Mouse (Mus musculus) forebrain, embryonic 11.5 days (tissue): ENCODE measurements around the gene Atp6v1c2. TPM values are rescaled to one million over a fixed set of nuclear protein-coding genes. Genes with fewer than 3 reads are reported as not detected.
A peak's percentile ranks its signal among the peaks of the same experiment; 100 is the strongest.

Experiments used
- ATAC-seq: fragments of 200-750 bp; cut with Nextera tagmentation; replicated peaks from 2 replicates; pipeline ENCODE4 v1.8.0; 2017; ENCODE audit warnings: moderate TSS enrichment; ENCODE audit not compliant: low FRiP score
- DNase-seq: peaks from one replicate; pipeline ENCODE4 v3.0.0-alpha.2; 2017; ENCODE audit warnings: low spot score
- H3K27ac ChIP-seq: fragments of 300-500 bp; sonication (generic); 2 replicates; pipeline ENCODE4 v1.5.1; 2014; ENCODE audit warnings: low read depth, low read length
- H3K27me3 ChIP-seq: fragments of 300-500 bp; sonication (generic); 2 replicates; pipeline ENCODE4 v1.6.1; 2014; ENCODE audit warnings: mild to moderate bottlenecking, low read length, mixed read lengths; ENCODE audit not compliant: control insufficient read depth, insufficient read depth
- H3K36me3 ChIP-seq: fragments of 300-500 bp; sonication (generic); 2 replicates; pipeline ENCODE4 v1.6.1; 2014; ENCODE audit warnings: mild to moderate bottlenecking, low read length, moderate library complexity, mixed read lengths; ENCODE audit not compliant: control insufficient read depth, insufficient read depth
- H3K4me1 ChIP-seq: fragments of 300-500 bp; sonication (generic); replicated peaks from 2 replicates; pipeline ENCODE4 v1.6.1; 2014; ENCODE audit warnings: low read length, mixed read lengths; ENCODE audit not compliant: control insufficient read depth, insufficient read depth
- H3K4me2 ChIP-seq: fragments of 300-500 bp; sonication (generic); 2 replicates; pipeline ENCODE4 v1.6.1; 2014; ENCODE audit warnings: low read depth, mild to moderate bottlenecking, low read length, moderate library complexity, mixed read lengths; ENCODE audit not compliant: severe bottlenecking
- H3K4me3 ChIP-seq: fragments of 300-500 bp; sonication (generic); 2 replicates; pipeline ENCODE4 v1.5.1; 2014; ENCODE audit warnings: low read depth, low read length
- H3K9ac ChIP-seq: fragments of 300-500 bp; sonication (generic); 2 replicates; pipeline ENCODE4 v1.6.1; 2014; ENCODE audit warnings: low read length
- H3K9me3 ChIP-seq: fragments of 300-500 bp; sonication (generic); 2 replicates; pipeline ENCODE4 v1.6.1; 2016; ENCODE audit warnings: low read length, mixed read lengths; ENCODE audit not compliant: control insufficient read depth
- WGBS: fragments of 180-500 bp; shearing (Covaris S2); extraction: QIAGEN DNeasy Blood & Tissue Kit; methylation state at CpG from one replicate; pipeline ENCODE4 v1.1.7; 2014; 5-methylcytosine and 5-hydroxymethylcytosine counted together
- polyA plus RNA-seq: library from polyadenylated mRNA; unstranded; fragments of >200 nt; fragmentation: Nextera tagmentation; extraction: Ambion mirVana; gene quantifications from 2 replicates; pipeline ENCODE4 v1.2.1, GENCODE M21; 2014

Gene Atp6v1c2
- polyA plus RNA-seq, 1 experiment from 2014 or later: 0.39 TPM

GRCm38 (mm10) chr12:17348048-17349036 lies 19.2 kb upstream of the Atp6v1c2 start, which contains the start of gene Nol10:
Gene Nol10, plus strand, starts transcription at chr12:17348458.
- DNase-seq (peak; percentile 95), ATAC-seq (peak; percentile 94)
- peaks cover 2% of the 10 kb centered on the region; the same call in 1 of the 2 replicates for H3K4me1 ChIP-seq
- H3K9ac ChIP-seq: peak within 1 kb of the TSS; percentile 76
- H3K36me3 ChIP-seq: no peaks in the 10 kb centered on the region; the same call in 1 of the 2 replicates
- H3K27me3 ChIP-seq: no peaks in the 10 kb centered on the region
- H3K4me3 ChIP-seq: peak within 1 kb of the TSS; percentile 81
- peak within 1 kb of the TSS; percentile 65 for H3K4me2 ChIP-seq
- no peaks in the 10 kb centered on the region for H3K9me3 ChIP-seq
- WGBS: under 1% methylated on average over 42 of the region's 42 CpGs
- H3K27ac ChIP-seq: no peak within 1 kb of the TSS

DNA sequence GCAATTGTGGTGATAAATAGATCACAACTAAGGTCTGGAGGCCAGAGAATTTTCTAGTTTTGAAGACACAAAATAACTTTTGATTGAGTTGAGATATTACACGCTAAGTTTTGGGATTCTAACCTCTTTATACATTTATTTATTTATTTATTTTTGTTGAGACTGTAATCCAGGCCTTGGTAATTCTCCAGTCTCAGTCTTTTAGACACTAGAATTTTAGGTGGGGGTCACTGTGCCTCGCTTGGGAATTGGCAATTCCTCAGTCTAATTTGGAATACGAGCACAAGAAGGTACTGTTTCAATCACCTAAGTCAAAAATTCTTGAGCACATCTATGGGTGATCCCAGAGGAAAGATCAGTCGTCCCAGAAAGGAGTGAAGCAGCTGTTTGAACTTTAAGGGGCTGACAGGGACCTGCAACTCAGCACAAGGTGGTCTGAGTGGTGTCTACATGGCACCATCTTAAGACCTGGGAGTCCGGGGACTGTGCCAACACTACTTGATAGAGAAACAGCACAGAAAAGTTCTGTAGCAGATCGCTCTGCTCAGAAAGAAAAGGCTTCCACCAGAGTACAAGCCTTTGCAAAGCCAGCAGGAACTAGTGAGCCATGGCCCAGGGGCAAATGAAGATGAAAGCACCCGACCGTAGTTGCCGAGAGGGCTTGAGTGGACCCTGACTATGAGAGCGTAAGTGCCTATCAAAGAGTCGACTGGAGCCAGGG lies 18.3 kb upstream of the Atp6v1c2 start:
- no peak for DNase-seq

DNA sequence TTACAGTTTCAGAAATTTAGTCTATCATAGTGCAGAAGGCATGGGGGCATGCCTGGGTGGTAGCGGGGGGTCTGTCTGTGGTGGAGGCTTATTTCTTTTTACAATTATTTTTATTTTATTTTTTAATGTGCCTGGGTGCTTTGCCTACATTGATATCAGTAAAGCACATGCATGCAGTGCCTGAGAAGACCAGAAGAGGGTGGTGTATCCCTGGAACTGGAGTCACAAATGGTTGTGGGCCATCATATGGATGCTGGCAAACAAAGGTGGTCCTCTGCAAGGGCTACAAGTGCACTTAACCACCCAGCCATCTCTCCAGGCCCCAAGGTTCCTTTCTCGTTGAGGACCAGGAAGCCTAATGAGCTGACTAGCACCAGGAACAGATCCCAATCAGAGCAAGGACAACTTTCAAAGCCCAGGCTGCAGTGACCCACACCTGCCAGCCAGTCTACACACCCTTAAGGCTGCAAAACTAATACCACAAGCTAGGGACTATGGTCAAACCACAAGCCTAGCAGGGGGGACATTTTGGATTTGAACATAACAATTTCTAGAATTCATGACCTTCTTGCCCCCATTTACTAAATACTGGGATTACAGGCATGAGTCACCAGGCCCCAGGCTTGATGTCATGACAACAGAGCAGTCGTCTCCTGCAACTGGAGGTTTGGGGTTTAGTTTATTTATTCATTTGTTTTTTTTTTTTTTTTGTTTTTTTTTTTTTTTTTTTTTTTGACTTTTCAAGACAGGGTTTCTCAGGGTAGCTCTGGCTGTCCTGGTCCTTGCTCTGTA lies 10.2 kb upstream of the Atp6v1c2 start:
- Histone ChIP-seq H3K27ac (no peak overlapping the region), H3K9ac (no peak overlapping the region), H3K9me3 (no peaks in the 10 kb centered on the region), H3K36me3 (no peaks in the 10 kb centered on the region), H3K4me2 (no peak overlapping the region), H3K27me3 (no peaks in the 10 kb centered on the region), H3K4me3 (no peak overlapping the region), H3K4me1 (no peaks in the 10 kb centered on the region)
- DNase-seq (no peak), ATAC-seq (no peak)
- 72% methylated on average over 3 of the region's 3 CpGs for WGBS

More for the DNA sequence above, 18.3 kb upstream of the Atp6v1c2 start:
- Histone ChIP-seq H3K4me1 (peaks cover 2% of the 10 kb centered on the region; the same call in 1 of the 2 replicates), H3K36me3 (no peaks in the 10 kb centered on the region), H3K27ac (no peak overlapping the region), H3K4me2 (peak overlapping the region; percentile 65), H3K9me3 (no peaks in the 10 kb centered on the region), H3K9ac (peak overlapping the region; percentile 76), H3K4me3 (peak overlapping the region; percentile 81), H3K27me3 (no peaks in the 10 kb centered on the region)
- WGBS: 36% methylated on average over 11 of the region's 11 CpGs
- peak; percentile 68 for ATAC-seq

DNA sequence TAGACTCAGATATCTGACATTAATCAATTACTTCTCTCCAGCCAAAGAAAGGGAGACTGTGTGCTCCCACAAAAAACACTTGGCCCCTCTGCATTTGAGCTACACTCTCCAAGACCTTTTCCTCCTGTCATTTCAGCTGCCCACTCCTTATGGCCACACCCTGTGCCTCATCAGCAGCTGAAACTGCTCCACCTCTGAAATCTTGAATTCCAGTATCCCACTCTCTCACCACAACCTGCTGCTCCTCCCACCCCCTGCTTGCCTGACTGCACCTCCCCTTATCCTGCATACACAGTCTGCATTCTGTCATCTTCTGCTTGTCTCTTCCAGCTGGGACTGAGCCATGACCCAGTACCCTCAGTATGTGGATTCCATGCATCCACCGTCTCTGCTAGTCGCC lies 9.2 kb upstream of the Atp6v1c2 start:
- H3K4me1 ChIP-seq: no peaks in the 10 kb centered on the region
- no peak overlapping the region for H3K4me3 ChIP-seq
- DNase-seq (no peak), ATAC-seq (no peak)
- no peaks in the 10 kb centered on the region for H3K9me3 ChIP-seq
- no peak overlapping the region for H3K9ac ChIP-seq
- H3K27me3 ChIP-seq: no peaks in the 10 kb centered on the region
- H3K4me2 ChIP-seq: no peak overlapping the region
- WGBS: 87% methylated on average over 2 of the region's 2 CpGs
- H3K36me3 ChIP-seq: no peaks in the 10 kb centered on the region
- H3K27ac ChIP-seq: no peak overlapping the region

DNA sequence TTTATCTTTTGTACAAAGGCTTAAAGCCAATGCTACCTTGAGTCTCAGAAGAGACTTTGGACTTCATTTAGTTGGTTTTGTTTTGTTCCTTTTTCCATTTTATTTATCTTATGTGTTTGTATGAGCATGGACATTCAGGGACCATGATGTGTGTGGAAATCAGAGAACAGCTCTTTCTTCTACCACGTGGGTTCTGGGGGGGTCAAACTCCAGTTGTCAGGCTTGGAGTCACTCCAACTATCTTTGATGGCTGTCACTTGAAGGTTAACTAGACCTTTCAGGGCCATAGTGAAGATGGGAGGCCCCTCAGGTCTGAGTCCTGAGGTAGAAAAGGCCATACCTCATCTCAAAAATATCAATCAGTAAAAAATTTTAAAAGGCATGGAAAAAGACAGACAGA lies 4.3 kb upstream of the Atp6v1c2 start:
- Histone ChIP-seq H3K27ac (no peak overlapping the region), H3K9ac (no peak overlapping the region), H3K9me3 (no peaks in the 10 kb centered on the region), H3K4me3 (no peak overlapping the region), H3K27me3 (no peaks in the 10 kb centered on the region), H3K36me3 (no peaks in the 10 kb centered on the region), H3K4me1 (no peaks in the 10 kb centered on the region), H3K4me2 (no peak overlapping the region)
- WGBS: 35% methylated on average over 1 of the region's 1 CpGs
- ATAC-seq (no peak), DNase-seq (no peak)

DNA sequence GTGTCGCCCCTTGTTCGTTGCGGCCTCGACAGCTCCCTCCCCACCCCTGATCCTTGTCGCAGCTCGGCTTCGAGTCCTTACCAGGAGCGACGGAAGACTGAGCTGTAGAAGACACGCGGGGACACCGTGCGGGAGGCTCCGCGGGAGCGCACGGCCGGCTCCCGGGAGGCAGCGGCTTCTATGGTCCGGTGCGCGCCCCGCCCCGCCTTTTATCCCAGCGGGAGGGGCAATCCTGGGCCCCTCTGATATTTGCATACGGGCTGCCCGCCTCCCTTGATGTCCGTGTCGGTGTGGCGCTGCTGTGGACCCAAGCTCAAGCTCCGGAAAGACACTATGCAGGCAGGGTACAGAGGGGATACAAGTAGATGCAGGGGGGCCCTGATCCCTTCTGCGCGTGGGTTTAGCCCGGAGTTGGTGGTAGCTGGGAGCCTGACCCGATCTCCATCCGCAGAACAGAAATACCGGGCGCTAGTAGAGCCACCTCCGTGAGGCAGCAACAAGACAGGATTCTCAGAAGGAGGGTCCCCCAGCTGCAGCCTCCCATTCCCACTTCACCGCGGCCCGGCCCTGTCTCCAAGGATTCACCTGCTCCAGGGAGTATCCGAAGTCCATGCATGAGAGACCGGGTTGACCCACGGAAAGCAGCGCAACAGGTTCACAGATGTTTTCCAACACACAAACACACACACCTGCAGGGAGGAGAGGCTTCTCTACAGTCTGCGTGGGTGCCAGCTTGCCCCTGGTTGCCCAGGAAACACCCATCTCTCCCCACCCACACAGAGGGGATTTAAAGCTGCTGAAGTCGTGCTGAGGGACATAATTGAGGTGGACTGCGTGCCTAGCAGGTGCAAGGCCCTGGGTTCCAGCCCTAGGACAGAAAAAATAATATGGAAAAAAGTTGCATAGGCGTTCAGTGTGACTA lies 4.3 kb downstream of the Atp6v1c2 start:
- ATAC-seq (peak; percentile 49), DNase-seq (peak; percentile 60)
- no peak overlapping the region for H3K27ac ChIP-seq
- H3K9ac ChIP-seq: peak overlapping the region; percentile 33; the same call in 1 of the 2 replicates
- no peaks in the 10 kb centered on the region; the same call in 1 of the 2 replicates for H3K4me1 ChIP-seq
- WGBS: 4% methylated on average over 48 of the region's 51 CpGs
- peak overlapping the region; percentile 79 for H3K4me2 ChIP-seq
- H3K4me3 ChIP-seq: peak overlapping the region; percentile 38
- H3K27me3 ChIP-seq: peaks cover 22% of the 10 kb centered on the region
- no peaks in the 10 kb centered on the region for H3K36me3 ChIP-seq
- no peaks in the 10 kb centered on the region for H3K9me3 ChIP-seq

- Histone ChIP-seq H3K9me3 (no peaks in the 10 kb centered on the region), H3K4me2 (no peak overlapping the region), H3K9ac (no peak overlapping the region), H3K27ac (no peak overlapping the region), H3K36me3 (no peaks in the 10 kb centered on the region), H3K4me1 (no peaks in the 10 kb centered on the region), H3K4me3 (no peak overlapping the region), H3K27me3 (peaks cover 5% of the 10 kb centered on the region)
- DNase-seq: no peak
- ATAC-seq: no peak
- 88% methylated on average over 3 of the region's 3 CpGs for WGBS
These were observed 10.7 kb downstream of the Atp6v1c2 start for GRCm38 (mm10) chr12:17318453-17318852.
